In the genomic region with DNA sequence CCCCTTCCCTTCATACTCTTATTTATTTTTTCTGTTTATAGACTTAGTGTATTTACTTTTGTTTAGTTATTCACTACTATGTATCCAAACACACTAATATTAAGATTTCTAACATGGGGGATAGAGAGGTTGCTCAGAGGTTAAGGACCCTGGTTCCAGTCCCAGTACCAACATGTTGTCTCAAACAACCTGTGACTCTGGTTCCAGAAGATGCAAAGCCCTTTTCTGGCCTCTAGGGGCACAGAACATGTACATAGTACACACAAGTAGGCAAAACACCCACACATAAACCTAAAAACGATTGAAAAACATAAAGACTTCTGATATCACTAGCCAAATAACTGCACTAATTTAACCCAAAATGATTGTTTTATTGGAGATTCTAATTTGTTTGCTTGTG, we compare ENCODE assay signal across 10 mouse cellular contexts. TPM values are rescaled to one million over a fixed set of nuclear protein-coding genes. Genes with fewer than 3 reads are reported as not detected.
DNase-seq lines count a peak whose midpoint lies in the region; ATAC-seq and TF ChIP-seq lines count a peak whose summit lies in the region.
"Had no signal": no experiment of that assay in that cellular context is flagged by ENCODE, and none has a peak within 500 bp of the region (broad histone marks: within the 10 kb centered on the region; RNA-seq: fewer than 3 reads in every experiment).

No protein-coding gene starts in this region.

- no peak overlapping the region for H3K27ac ChIP-seq in intestine, postnatal 0 days (ENCODE audit: low read depth, low read length)
- no peak overlapping the region for H3K27ac ChIP-seq in intestine, embryonic 15.5 days
- H3K27ac ChIP-seq: limb, embryonic 15.5 days; midbrain, embryonic 13.5 days had no signal

- no peak overlapping the region for H3K9ac ChIP-seq in intestine, postnatal 0 days (ENCODE audit: low read depth, low read length)
- no peak overlapping the region for H3K9ac ChIP-seq in intestine, embryonic 15.5 days
- H3K9ac ChIP-seq: limb, embryonic 15.5 days; midbrain, embryonic 13.5 days had no signal

- no peaks in the 10 kb centered on the region for H3K4me1 ChIP-seq in intestine, postnatal 0 days (replicated peaks; ENCODE audit: control insufficient read depth, insufficient read depth, low read length)
- no peaks in the 10 kb centered on the region; the same call in 1 of the 2 replicates for H3K4me1 ChIP-seq in intestine, embryonic 15.5 days (replicated peaks)

- peak; percentile 56 for TF ChIP-seq CTCF in intestine, postnatal 0 days (IDR thresholded peaks at IDR 0.05; ENCODE audit: low read depth)

- no peaks in the 10 kb centered on the region for H3K36me3 ChIP-seq in intestine, postnatal 0 days (ENCODE audit: control insufficient read depth, insufficient read depth)
- no peaks in the 10 kb centered on the region for H3K36me3 ChIP-seq in intestine, embryonic 15.5 days
- H3K36me3 ChIP-seq: limb, embryonic 15.5 days; midbrain, embryonic 13.5 days had no signal

- 40% methylated on average over 1 of the region's 1 CpGs for WGBS in intestine, postnatal 0 days
- WGBS in intestine, embryonic 15.5 days = 44% methylated on average over 1 of the region's 1 CpGs

- DNase-seq in thymus, postnatal 14 days = peak; percentile 45
- no peak for DNase-seq in thymus, postnatal 10 days (ENCODE audit: low spot score in 2 of 2)
- peak; percentile 37 for DNase-seq in embryo, embryonic 10 days (ENCODE audit: low spot score)
- DNase-seq in cerebellum, adult 9-11 months = no peak
- DNase-seq in cerebellum, adult 11-12 months = no peak
- DNase-seq: gastrocnemius, postnatal 14 days had no signal

- H3K4me2 ChIP-seq in intestine, postnatal 0 days (replicated peaks; ENCODE audit: low read depth) = no peak overlapping the region
- H3K4me2 ChIP-seq in intestine, embryonic 15.5 days (replicated peaks) = no peak overlapping the region
- H3K4me2 ChIP-seq: limb, embryonic 15.5 days; midbrain, embryonic 13.5 days had no signal

- H3K27me3 ChIP-seq in intestine, postnatal 0 days (replicated peaks; ENCODE audit: control insufficient read depth, insufficient read depth, low read length) = no peaks in the 10 kb centered on the region
- H3K27me3 ChIP-seq in intestine, embryonic 15.5 days (replicated peaks) = no peaks in the 10 kb centered on the region
- H3K27me3 ChIP-seq: limb, embryonic 15.5 days; midbrain, embryonic 13.5 days had no signal

- no peak for ATAC-seq in intestine, postnatal 0 days
- no peak for ATAC-seq in intestine, embryonic 15.5 days
- ATAC-seq: midbrain, embryonic 13.5 days had no signal

- no peaks in the 10 kb centered on the region for H3K9me3 ChIP-seq in intestine, postnatal 0 days (ENCODE audit: control insufficient read depth)
- H3K9me3 ChIP-seq in intestine, embryonic 15.5 days = no peaks in the 10 kb centered on the region
- H3K9me3 ChIP-seq: limb, embryonic 15.5 days; midbrain, embryonic 13.5 days had no signal

- H3K4me3 ChIP-seq in intestine, postnatal 0 days (ENCODE audit: low read depth, low read length) = no peak overlapping the region
- H3K4me3 ChIP-seq in intestine, embryonic 15.5 days (replicated peaks) = no peak overlapping the region
- H3K4me3 ChIP-seq: limb, embryonic 15.5 days; midbrain, embryonic 13.5 days had no signal

RNA-seq across cellular contexts. Expression of a gene that starts 2.0 kb away (rescaled TPM):
- 64.3 and 67.4 TPM in 2 replicates for polyA plus RNA-seq in intestine, postnatal 0 days (2015; fragmentation: Nextera tagmentation; extraction: Ambion mirVana)
- polyA plus RNA-seq in intestine, embryonic 15.5 days (2015; fragmentation: Nextera tagmentation; extraction: Ambion mirVana) = 105 and 114 TPM in 2 replicates

RNA-seq across cellular contexts. Expression of a gene that starts 45.9 kb away (rescaled TPM):
- 0.98 and 1.3 TPM in 2 replicates for polyA plus RNA-seq in intestine, postnatal 0 days (2015; fragmentation: Nextera tagmentation; extraction: Ambion mirVana)
- 4.7 TPM in 2 replicates for polyA plus RNA-seq in intestine, embryonic 15.5 days (2015; fragmentation: Nextera tagmentation; extraction: Ambion mirVana)

RNA-seq across cellular contexts. Expression of a gene that starts 53.1 kb away (rescaled TPM):
- polyA plus RNA-seq in intestine, postnatal 0 days (2015; fragmentation: Nextera tagmentation; extraction: Ambion mirVana) = 0.61 and 0.65 TPM in 2 replicates
- polyA plus RNA-seq in intestine, embryonic 15.5 days (2015; fragmentation: Nextera tagmentation; extraction: Ambion mirVana) = 1.8 and 1.9 TPM in 2 replicates

Comparison
In these comparisons a context has a peak if more than half of its experiments do, and no peak if none do; other contexts are left out.
1. DNase-seq: peak in thymus, postnatal 14 days (single experiment) and embryo, embryonic 10 days (single experiment); none in thymus, postnatal 10 days (0 of 2), cerebellum, adult 9-11 months (single experiment) and cerebellum, adult 11-12 months (single experiment).